Mouse (Mus musculus): Measurements from ENCODE around the gene Alkbh5. TPM values are rescaled to one million over a fixed set of nuclear protein-coding genes. Genes with fewer than 3 reads are reported as not detected.

Gene Alkbh5
- polyA plus RNA-seq (2015; fragmentation: Nextera tagmentation; extraction: Ambion mirVana) = 30.2 and 31.5 TPM in 2 replicates

DNA sequence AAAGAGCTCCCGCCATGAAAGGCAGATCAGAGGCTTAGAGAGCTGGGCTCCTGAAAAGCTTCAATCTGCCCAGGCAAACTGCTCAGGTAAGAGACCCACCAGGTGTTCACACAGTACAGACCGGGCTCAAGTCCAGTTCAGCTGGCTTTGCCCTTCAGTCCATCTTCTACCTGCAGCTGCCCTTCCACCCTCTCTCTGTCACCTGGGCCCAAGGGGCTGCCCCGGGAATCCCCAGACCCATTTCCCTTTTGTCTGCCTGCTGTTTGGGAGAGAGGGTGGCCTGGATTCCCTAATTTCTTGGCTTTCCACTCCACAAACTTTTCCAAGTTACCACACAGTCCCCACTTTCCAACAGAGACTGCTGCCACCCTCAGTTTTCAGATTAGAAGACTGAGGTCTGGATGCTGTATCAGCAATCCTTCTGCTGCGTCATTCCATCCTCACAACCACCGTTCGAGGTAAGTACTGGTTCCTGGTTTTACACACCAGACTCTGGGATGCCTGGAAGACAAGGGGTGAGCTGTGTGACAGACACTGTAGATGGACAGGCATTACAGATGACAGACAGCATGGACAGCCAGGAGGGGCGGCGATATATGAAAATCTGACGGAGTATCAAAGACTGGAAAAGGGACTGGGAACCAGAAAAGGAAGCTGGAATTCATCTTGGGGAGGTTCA is at the start of gene Alkbh5:
TSS of gene Alkbh5 (plus strand) at position 202 of the 679 bp plus-strand sequence.
- Histone ChIP-seq H3K9ac (peak within 1 kb of the TSS; percentile 88), H3K4me3 (peak within 1 kb of the TSS; percentile 93), H3K4me1 (peaks cover 33% of the 10 kb centered on the region), H3K36me3 (ENCODE audit: poor library complexity, severe bottlenecking) (no peaks in the 10 kb centered on the region; the same call in 1 of the 2 replicates), H3K27me3 (no peaks in the 10 kb centered on the region), H3K9me3 (replicated peaks) (no peaks in the 10 kb centered on the region), H3K4me2 (peak within 1 kb of the TSS; percentile 100), H3K27ac (peak within 1 kb of the TSS; percentile 98)
- 15% methylated on average over 9 of the region's 9 CpGs for WGBS
- ATAC-seq = no peak

GRCm38 (mm10) chr11:60492726-60493125 is 43.5 kb upstream of the Alkbh5 start:
- Histone ChIP-seq H3K9ac (no peak overlapping the region), H3K27me3 (no peaks in the 10 kb centered on the region; the same call in 1 of the 2 replicates), H3K36me3 (ENCODE audit: poor library complexity, severe bottlenecking) (no peaks in the 10 kb centered on the region), H3K4me2 (no peak overlapping the region), H3K27ac (no peak overlapping the region), H3K4me3 (no peak overlapping the region), H3K9me3 (replicated peaks) (no peaks in the 10 kb centered on the region), H3K4me1 (no peaks in the 10 kb centered on the region)
- 83% methylated on average over 5 of the region's 5 CpGs for WGBS
- no peak for ATAC-seq

- Histone ChIP-seq H3K27me3 (no peaks in the 10 kb centered on the region; the same call in 1 of the 2 replicates), H3K4me2 (no peak overlapping the region), H3K9ac (no peak overlapping the region), H3K9me3 (replicated peaks) (no peaks in the 10 kb centered on the region), H3K4me3 (no peak overlapping the region), H3K27ac (no peak overlapping the region), H3K36me3 (ENCODE audit: poor library complexity, severe bottlenecking) (no peaks in the 10 kb centered on the region), H3K4me1 (no peaks in the 10 kb centered on the region)
- no peak for ATAC-seq
- WGBS = 66% methylated on average over 2 of the region's 2 CpGs
Measured at GRCm38 (mm10) chr11:60495692-60496091, 40.5 kb upstream of the Alkbh5 start.

DNA sequence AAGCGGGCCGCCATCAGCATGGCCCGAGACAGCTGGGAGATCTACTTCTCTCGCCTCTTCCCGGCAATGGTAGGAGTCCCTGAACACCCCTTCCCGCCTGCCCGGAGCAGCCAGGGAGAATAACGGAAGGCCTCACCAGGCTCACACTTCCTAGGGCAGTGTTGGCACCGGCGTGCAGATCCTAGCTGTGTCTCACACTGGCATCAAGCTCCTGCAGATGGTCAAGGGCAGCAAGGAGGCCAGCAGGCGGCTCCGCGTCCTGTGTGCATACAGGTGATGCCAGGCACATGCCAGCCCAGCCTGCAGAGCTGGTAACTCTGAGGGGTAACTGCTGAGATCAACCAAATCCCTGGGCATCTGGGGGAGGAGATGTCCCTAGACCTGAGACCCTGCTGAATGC is 28.9 kb upstream of the Alkbh5 start:
- H3K4me3 ChIP-seq = no peak overlapping the region
- H3K27me3 ChIP-seq = peaks cover 29% of the 10 kb centered on the region
- ATAC-seq = no peak
- H3K36me3 ChIP-seq (ENCODE audit: poor library complexity, severe bottlenecking) = no peaks in the 10 kb centered on the region
- WGBS = 84% methylated on average over 13 of the region's 13 CpGs
- no peak overlapping the region for H3K27ac ChIP-seq
- H3K4me2 ChIP-seq = no peak overlapping the region
- H3K9me3 ChIP-seq (replicated peaks) = no peaks in the 10 kb centered on the region
- no peak overlapping the region for H3K9ac ChIP-seq
- H3K4me1 ChIP-seq = peaks cover 12% of the 10 kb centered on the region

DNA sequence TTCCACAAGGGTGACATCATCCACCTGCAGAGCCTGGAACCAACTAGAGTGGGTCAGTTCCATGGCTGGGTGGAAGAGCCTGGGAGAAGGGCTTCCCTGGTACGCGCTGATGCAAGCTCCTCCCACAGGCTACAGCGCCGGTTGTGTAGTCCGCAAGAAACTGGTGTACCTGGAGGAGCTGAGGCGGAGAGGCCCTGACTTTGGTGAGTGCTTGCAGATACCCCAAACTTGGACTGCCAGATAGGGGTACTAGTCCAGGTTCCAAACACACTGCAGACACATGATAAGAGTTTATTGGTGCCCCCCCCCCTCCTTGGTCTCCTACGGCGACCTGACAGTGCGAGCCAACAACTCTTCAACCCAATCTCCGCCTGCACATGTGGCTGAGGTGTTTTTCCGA is 27.2 kb upstream of the Alkbh5 start:
- H3K4me1 ChIP-seq = peaks cover 12% of the 10 kb centered on the region
- no peak overlapping the region; the same call in 1 of the 2 replicates for H3K9ac ChIP-seq
- H3K9me3 ChIP-seq (replicated peaks) = no peaks in the 10 kb centered on the region
- H3K36me3 ChIP-seq (ENCODE audit: poor library complexity, severe bottlenecking) = no peaks in the 10 kb centered on the region
- no peak overlapping the region for H3K27ac ChIP-seq
- H3K27me3 ChIP-seq = peaks cover 29% of the 10 kb centered on the region
- no peak for ATAC-seq
- 6% methylated on average over 11 of the region's 11 CpGs for WGBS
- peak overlapping the region; percentile 65 for H3K4me2 ChIP-seq
- H3K4me3 ChIP-seq = peak overlapping the region; percentile 38

- Histone ChIP-seq H3K27ac (no peak overlapping the region), H3K4me2 (peak overlapping the region; percentile 65), H3K9ac (peak overlapping the region; percentile 53), H3K27me3 (peaks cover 29% of the 10 kb centered on the region), H3K4me1 (peaks cover 12% of the 10 kb centered on the region), H3K4me3 (peak overlapping the region; percentile 38), H3K9me3 (replicated peaks) (no peaks in the 10 kb centered on the region), H3K36me3 (ENCODE audit: poor library complexity, severe bottlenecking) (no peaks in the 10 kb centered on the region)
- WGBS = 1% methylated on average over 25 of the region's 25 CpGs
- ATAC-seq = no peak
Measured at GRCm38 (mm10) chr11:60509500-60509899, 26.7 kb upstream of the Alkbh5 start.

DNA sequence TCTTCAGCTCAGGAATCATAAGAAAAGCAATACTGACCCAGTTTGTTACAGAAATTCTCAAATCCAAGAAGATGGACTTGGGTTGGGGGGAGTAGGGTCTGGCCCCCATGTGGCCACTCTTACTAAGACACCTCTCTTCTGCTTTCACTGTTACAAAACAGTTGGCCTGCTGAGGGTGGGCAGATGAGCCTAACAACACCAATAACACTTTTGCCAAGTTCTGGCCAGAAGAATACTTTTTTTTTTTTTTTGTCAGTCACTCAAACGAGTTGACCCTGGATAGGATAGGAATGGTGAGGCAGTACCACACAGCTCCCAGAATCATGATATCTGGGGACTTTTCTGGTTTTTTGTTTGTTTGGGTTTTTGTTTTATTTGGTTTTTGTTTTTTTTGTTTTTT is 24.3 kb upstream of the Alkbh5 start:
- H3K9ac ChIP-seq = no peak overlapping the region
- H3K4me3 ChIP-seq = no peak overlapping the region
- peaks cover 29% of the 10 kb centered on the region for H3K27me3 ChIP-seq
- WGBS = 84% methylated on average over 1 of the region's 1 CpGs
- H3K9me3 ChIP-seq (replicated peaks) = no peaks in the 10 kb centered on the region
- H3K36me3 ChIP-seq (ENCODE audit: poor library complexity, severe bottlenecking) = no peaks in the 10 kb centered on the region
- no peak overlapping the region for H3K4me2 ChIP-seq
- no peak overlapping the region for H3K27ac ChIP-seq
- H3K4me1 ChIP-seq = peaks cover 12% of the 10 kb centered on the region
- ATAC-seq = no peak

DNA sequence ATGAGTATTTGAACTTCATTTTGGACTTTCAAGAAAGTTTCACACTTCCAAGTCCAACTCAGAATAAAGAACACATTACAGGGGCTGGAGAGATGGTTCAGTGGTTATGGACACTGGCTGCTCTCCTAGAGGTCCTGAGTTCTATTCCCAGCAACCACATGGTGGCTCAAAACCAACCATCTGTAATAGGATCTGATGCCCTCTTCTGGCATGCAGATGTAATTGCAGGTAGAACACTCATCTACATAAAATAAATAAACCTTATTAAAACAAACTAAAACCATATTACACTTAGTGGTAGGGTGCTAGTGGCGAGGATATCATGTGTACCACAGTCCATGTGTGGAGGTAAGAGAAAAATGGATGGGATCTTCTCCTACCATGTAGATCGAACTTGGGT is 23.7 kb upstream of the Alkbh5 start:
- 83% methylated on average over 2 of the region's 2 CpGs for WGBS
- Histone ChIP-seq H3K9me3 (replicated peaks) (no peaks in the 10 kb centered on the region), H3K27me3 (peaks cover 29% of the 10 kb centered on the region), H3K4me2 (no peak overlapping the region), H3K9ac (no peak overlapping the region), H3K4me1 (peaks cover 12% of the 10 kb centered on the region), H3K36me3 (ENCODE audit: poor library complexity, severe bottlenecking) (no peaks in the 10 kb centered on the region), H3K4me3 (no peak overlapping the region), H3K27ac (no peak overlapping the region)
- ATAC-seq = no peak

DNA sequence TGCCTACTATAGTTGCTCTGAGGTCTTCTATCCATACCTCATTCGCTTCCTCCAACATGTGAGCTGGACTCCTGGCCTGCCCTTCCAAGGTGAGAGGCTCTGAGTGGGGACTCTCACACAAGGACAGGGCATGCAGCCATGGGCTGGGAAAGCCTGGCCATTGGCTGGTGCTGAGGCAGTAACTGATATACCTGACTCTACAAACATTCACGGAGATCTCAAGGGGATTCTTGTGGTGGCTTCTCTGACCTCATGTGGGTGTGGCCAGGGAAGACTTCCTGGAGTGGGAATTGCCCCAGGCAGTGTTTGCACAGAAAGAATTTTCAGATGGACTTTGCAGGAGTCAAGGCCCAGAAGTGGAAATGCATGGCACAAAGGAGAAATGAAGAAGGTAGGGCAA is 21.2 kb upstream of the Alkbh5 start:
- no peak overlapping the region for H3K4me2 ChIP-seq
- H3K9ac ChIP-seq = no peak overlapping the region
- H3K9me3 ChIP-seq (replicated peaks) = no peaks in the 10 kb centered on the region
- peaks cover 12% of the 10 kb centered on the region for H3K27me3 ChIP-seq
- no peaks in the 10 kb centered on the region for H3K36me3 ChIP-seq (ENCODE audit: poor library complexity, severe bottlenecking)
- H3K27ac ChIP-seq = no peak overlapping the region
- H3K4me1 ChIP-seq = no peaks in the 10 kb centered on the region
- no peak for ATAC-seq
- 73% methylated on average over 2 of the region's 2 CpGs for WGBS
- H3K4me3 ChIP-seq = no peak overlapping the region

DNA sequence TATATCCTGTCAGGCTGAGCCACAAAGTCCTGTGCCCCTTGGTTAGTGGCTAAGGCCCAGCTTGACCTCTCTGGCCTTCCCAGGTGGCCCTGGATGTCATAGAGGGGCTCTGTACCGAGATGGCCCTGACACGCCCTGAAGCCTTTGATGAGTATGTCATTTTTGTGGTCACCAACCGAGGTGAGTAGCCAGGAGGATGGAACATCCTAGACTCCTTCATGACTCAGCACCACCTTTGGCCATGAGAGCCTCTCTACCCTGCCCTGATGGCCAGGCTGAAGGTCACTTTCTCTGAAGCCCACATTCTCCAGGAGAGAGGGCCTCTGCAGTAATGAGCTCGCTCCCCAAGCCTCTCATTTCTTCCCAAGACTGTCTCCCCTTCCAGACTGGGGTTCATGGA is 17.9 kb upstream of the Alkbh5 start:
- H3K9me3 ChIP-seq (replicated peaks) = no peaks in the 10 kb centered on the region
- no peak overlapping the region for H3K4me2 ChIP-seq
- no peak for ATAC-seq
- H3K4me3 ChIP-seq = no peak overlapping the region
- H3K36me3 ChIP-seq (ENCODE audit: poor library complexity, severe bottlenecking) = no peaks in the 10 kb centered on the region
- WGBS = 74% methylated on average over 4 of the region's 4 CpGs
- no peak overlapping the region for H3K9ac ChIP-seq
- H3K27me3 ChIP-seq = no peaks in the 10 kb centered on the region
- no peaks in the 10 kb centered on the region for H3K4me1 ChIP-seq
- no peak overlapping the region for H3K27ac ChIP-seq

GRCm38 (mm10) chr11:60522027-60522426 is 14.2 kb upstream of the Alkbh5 start:
- no peak for ATAC-seq
- H3K27ac ChIP-seq = no peak overlapping the region
- 82% methylated on average over 5 of the region's 5 CpGs for WGBS
- H3K4me2 ChIP-seq = no peak overlapping the region
- H3K36me3 ChIP-seq (ENCODE audit: poor library complexity, severe bottlenecking) = no peaks in the 10 kb centered on the region
- H3K9me3 ChIP-seq (replicated peaks) = no peaks in the 10 kb centered on the region
- H3K9ac ChIP-seq = no peak overlapping the region
- no peak overlapping the region for H3K4me3 ChIP-seq
- no peaks in the 10 kb centered on the region for H3K27me3 ChIP-seq
- H3K4me1 ChIP-seq = no peaks in the 10 kb centered on the region

- H3K36me3 ChIP-seq (ENCODE audit: poor library complexity, severe bottlenecking) = no peaks in the 10 kb centered on the region
- H3K4me3 ChIP-seq = no peak overlapping the region
- no peaks in the 10 kb centered on the region for H3K4me1 ChIP-seq
- no peak for ATAC-seq
- WGBS = 92% methylated on average over 6 of the region's 6 CpGs
- H3K9ac ChIP-seq = no peak overlapping the region
- H3K4me2 ChIP-seq = no peak overlapping the region
- no peak overlapping the region for H3K27ac ChIP-seq
- no peaks in the 10 kb centered on the region for H3K9me3 ChIP-seq (replicated peaks)
- no peaks in the 10 kb centered on the region for H3K27me3 ChIP-seq
Measured at GRCm38 (mm10) chr11:60522661-60523365, 13.4 kb upstream of the Alkbh5 start.
